Mouse (Mus musculus) brain, adult 2 months (tissue): ENCODE measurements around the gene Gm6176.
"Not testable (repeated sequence)": the region's sequence is repeated elsewhere in the genome, so short reads cannot be mapped to it uniquely, and the experiment has no call there.

Experiments used
- DNase-seq: peaks from one replicate; pipeline ENCODE4 v3.0.0; 2011; ENCODE audit warnings: low read depth, low spot score

The Gm6176 gene

DNA sequence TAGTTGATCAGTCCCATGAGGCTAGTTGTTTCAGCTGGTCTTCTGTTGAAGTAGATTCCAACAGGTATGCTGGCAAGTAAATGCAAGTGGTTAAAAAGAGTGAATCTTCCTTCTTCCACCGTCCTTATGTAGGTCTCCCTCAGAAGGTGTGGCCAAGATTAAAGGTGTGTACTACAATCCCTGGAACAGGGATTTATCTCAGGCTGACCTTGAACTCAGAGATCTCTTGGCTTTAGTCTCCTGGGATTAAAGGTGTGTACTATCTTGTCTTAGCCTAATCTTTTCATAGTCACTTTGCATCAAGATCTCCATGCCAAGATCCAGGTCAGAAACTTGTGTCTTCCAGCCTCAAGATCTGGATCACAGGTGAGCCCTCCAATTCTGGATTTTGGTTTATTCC is at the start of gene Gm6176:
Gene Gm6176 (minus strand): TSS at position 101 of the 400 bp plus-strand sequence.
- not testable (repeated sequence) for DNase-seq

DNA sequence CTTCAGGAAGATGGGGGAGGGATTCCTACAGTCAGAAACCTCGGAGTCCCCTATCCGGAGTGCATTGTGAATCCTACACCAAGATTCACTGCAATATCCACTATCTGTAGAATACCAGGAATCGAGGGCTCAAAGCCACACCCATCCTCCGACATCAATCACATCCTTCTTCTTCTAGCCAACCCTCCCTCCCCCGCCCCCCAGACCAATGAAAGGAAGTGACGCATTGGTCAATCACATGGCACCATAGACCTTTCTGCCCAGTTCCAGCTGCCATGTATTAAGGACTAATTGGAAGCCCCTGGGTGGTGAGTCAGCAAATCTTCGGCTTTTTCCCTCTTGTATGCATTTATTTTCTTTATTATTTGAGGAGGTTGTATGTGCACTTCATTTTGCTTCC is 12.7 kb upstream of the Gm6176 start, which contains the start of gene Vmn1r139:
Gene Vmn1r139 (plus strand): TSS at position 301 of the 400 bp plus-strand sequence.
- not testable (repeated sequence) for DNase-seq

DNA sequence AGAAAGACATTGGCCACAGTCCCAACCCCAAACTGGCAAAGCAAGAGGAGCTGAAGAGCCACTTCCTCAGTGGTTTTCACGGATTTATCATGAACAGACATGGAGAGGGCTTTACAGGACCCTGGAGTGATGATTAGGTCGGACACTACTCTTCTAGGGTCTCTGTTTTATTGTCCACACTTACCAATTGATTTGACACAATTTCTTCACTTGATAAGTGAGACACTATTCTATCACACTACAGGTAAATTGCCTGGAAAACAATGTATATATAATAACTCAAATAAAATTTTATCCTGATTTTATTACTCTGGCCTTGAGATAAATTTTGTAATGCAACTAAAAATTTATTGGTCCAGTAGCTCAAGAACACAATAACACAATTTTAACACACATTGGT is 27.3 kb downstream of the Gm6176 start, which contains the start of gene Vmn1r138:
Gene Vmn1r138 (minus strand): TSS at position 101 of the 400 bp plus-strand sequence.
- DNase-seq, result not testable (repeated sequence)
